Mouse (Mus musculus) liver, embryonic 14.5 days (tissue): ENCODE measurements around the gene Tmbim1.

ENCODE experiments used
- CTCF ChIP-seq: IDR thresholded peaks from 2 replicates; pipeline ENCODE4 v1.5.1; 2016; ENCODE audit warnings: antibody characterized with exemption, low read depth, control low read depth
- EP300 ChIP-seq: IDR thresholded peaks from 2 replicates; pipeline ENCODE4 v1.6.1; 2016; ENCODE audit warnings: antibody characterized with exemption, low read depth

GRCm38 (mm10) chr1:74281372-74281771, 24.1 kb downstream of the Tmbim1 start:
- no peak for TF ChIP-seq CTCF
- no peak for TF ChIP-seq EP300
